Mouse (Mus musculus) cerebellum, postnatal 36 days (tissue): ENCODE measurements around the gene Mmp19.

Experiments
- DNase-seq, 2 experiments: peaks; one replicate each; pipeline ENCODE4 v3.0.0; 2021 to 2022; ENCODE audit warnings: mixed read lengths in 2 of 2

Gene Mmp19

GRCm38 (mm10) chr10:128790398-128791124 is at the start of gene Mmp19:
Gene Mmp19 (plus strand): TSS chr10:128790910.
- DNase-seq = no peak

DNA sequence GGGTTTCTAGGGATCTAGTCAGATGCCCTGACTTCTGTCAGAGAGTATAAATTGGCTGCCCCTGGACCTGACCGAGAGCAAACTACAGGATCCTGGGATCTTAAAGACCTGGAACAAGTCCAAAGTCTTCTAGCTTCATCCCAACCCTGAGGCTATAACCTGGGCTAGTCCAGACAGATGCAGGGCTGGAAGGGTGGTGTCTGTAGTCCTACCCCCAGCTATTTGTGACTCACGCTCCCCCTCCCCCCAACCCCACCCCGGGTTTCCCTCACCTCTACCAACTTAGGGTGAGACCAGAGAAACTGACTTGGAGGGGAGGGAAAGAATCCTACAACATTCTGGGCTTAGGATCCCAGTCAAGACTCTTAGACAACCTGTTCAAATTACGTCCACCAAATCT is 48.1 kb upstream of the Mmp19 start:
- no peak for DNase-seq

GRCm38 (mm10) chr10:128743235-128743634 is 47.5 kb upstream of the Mmp19 start:
- no peak for DNase-seq

DNA sequence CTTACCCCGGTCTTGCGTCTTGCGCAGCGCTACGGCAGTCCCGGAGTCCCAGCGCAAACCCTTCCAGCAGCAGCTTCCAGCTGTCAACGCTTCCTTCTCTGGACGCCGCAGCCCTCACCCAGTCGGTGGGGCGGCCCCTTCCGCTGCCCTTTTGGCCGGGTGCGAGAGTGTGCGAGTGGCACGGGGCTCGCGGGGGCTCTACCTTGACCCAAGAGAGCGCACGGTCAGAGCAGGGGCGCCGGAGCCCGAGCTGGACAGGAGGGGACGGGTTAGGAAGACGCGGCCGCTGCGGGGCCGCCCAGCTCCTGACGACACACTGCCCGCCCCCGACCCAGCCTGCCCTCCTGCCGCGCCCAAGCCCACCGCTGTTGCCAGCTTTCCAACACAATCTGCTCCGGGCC is 46.9 kb upstream of the Mmp19 start:
- DNase-seq = peak; percentile 37 to 39

GRCm38 (mm10) chr10:128744211-128744610 is 46.5 kb upstream of the Mmp19 start:
- DNase-seq = no peak

GRCm38 (mm10) chr10:128744680-128745601 is 45.8 kb upstream of the Mmp19 start, which contains the start of gene Dgka:
Gene Dgka (minus strand): TSS chr10:128744855.
- DNase-seq = no peak

GRCm38 (mm10) chr10:128745946-128746613 is 44.6 kb upstream of the Mmp19 start:
- no peak for DNase-seq

DNA sequence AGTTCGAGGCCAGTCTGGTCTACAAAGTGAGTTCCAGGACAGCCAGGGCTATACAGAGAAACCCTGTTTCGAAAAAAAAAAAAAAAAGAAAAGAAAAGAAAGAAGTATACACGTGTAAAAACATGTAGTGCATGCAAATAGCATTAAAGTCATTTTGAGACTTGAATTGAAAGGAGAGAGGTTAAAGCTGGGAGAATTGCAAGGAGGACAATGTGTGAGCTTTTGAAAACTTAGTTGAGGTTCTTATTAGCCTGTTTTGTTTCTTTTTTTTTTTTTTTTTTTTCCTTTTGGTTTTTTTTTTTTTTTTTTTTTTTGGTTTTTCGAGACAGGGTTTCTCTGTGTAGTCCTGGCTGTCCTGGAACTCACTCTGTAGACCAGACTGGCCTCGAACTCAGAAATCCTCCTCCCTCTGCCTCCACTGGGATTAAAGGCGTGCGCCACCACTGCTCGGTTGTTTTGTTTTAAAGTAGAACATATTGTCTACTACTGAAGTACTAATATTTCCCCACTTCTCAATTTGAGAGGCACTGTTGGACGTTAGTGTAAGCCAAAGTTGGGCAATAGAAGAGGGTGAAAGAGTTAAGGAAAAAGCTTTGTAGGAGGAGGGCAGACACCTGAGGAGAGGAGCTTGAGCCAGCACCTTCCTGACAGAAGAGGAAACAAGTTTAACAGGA is 43.6 kb upstream of the Mmp19 start:
- DNase-seq = no peak

DNA sequence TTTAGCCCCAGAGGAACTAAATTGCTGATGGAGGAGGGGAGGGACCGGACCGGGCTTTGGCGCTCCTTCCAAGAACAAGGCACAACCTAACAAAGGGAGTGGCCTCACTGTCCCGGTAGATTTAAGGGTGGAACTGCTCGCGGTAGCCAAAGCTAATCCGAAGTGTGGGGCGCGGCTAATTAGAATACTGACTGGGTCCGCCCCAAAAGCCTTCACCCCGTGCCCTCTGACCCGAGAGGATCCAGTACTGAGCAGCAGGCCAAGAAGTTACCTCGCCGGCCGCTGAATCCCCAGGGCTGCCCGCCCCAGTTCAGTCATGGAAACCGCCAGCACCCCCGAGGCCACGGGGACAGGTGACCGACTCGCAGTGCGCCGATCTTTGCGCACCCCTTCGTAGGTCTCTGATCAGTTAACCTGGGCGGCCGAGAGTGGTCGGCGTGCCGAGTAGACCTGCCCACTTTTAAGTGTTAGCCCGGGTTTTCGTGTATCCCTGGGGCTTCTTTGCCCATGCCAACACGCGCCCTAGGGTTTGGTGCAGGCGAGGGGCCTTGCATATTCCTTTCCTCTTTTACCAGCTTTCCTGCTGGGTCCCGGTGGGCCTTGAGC is 43.0 kb upstream of the Mmp19 start, which contains the start of gene Pym1:
TSS of gene Pym1 (plus strand) at position 244 of the 606 bp plus-strand sequence.
- DNase-seq = peak; percentile 51 to 56

DNA sequence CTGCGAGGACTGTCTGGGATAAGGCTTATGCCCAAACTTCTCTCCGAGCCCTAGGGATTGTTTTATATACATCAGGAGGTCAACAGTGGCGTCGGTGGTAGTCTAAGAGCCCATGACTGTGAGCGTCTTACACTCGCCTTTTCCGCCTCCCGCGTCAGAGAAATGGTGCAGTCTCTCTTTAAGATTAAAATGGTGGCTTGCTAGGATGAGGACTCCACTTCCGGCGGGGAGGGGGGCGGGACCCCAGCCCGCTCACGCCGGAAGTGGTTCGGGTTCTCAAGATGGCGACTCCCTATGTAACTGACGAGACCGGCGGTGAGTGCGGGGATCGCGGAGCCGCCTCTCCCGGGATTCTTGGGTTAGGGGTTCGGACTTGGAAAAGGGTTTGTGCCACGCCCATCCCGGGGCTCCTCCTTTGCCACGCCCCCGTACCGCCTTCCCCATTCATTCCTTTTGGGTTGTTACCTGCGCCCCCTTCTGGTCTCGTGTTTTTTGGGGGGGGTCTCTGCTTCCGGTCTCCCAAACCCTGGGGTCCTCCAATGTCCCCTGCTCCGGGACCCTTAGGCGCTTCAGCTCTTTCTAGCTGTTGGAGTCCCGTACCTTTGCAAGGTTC is 42.4 kb upstream of the Mmp19 start:
- peak; percentile 76 to 78 for DNase-seq

- no peak for DNase-seq
Measured at GRCm38 (mm10) chr10:128772895-128773294, 17.8 kb upstream of the Mmp19 start.

DNA sequence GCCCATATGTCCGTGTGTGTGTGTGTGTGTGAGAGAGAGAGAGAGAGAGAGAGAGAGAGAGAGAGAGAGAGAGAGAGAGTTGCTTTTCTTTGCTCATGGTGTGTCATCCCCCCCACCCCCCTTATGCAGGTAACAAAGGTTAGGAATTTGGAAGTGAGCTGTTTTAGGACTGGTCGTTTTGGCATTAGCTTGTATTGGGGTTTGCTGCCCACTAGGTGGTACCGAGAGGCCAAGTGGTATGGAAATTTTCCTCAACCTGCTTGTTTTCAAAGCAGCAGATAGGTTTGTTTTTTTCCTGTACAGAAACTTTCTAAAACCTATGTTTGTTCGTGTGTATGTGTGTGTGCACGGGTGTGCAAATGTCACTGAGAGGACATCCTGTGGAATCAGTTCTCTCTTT is 17.0 kb upstream of the Mmp19 start:
- no peak for DNase-seq

GRCm38 (mm10) chr10:128778441-128778840 is 12.3 kb upstream of the Mmp19 start:
- no peak for DNase-seq

GRCm38 (mm10) chr10:128779011-128779795 is 11.5 kb upstream of the Mmp19 start:
- DNase-seq = no peak

DNA sequence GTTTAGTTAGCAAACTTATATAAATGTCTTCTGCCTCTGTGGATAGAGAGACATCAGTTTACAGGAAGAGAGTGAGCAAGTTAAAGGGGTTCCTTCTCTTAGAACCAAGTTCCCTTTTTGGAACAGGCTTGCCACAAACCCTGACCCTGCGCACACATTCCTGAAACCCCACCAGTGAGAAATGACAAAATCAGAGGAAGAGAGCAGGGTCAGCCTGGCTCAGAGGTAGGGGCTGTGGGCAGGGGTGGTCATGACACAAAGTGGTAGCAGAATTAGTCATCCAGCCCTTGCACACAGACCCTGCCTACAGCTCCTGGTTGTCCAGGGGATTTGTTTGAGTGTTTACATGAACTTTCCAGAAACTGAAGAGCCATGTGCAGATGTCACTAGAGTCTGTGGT is 10.5 kb upstream of the Mmp19 start:
- no peak for DNase-seq

DNA sequence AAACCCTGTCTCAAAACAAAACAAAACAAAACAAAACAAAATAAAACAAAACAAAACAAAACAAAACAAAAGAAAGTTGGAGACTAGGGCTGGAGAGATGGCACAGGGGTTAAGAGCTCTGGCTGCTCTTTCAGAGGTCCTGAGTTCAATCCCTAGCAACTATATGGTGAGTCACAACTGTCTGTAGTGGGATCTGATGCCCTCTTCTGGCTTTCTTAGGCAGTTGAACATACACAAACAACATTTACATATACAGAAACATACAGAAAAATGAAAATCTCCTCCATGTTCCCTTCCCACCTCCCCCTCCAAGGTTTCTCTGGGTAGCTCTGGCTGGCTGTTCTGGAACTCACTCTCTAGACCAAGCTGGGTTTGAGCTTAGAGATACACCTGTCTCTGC is 1.3 kb downstream of the Mmp19 start:
- DNase-seq = no peak

GRCm38 (mm10) chr10:128793258-128793657 is 2.5 kb downstream of the Mmp19 start:
- DNase-seq = no peak

GRCm38 (mm10) chr10:128794391-128794790 is 3.7 kb downstream of the Mmp19 start:
- no peak for DNase-seq

DNA sequence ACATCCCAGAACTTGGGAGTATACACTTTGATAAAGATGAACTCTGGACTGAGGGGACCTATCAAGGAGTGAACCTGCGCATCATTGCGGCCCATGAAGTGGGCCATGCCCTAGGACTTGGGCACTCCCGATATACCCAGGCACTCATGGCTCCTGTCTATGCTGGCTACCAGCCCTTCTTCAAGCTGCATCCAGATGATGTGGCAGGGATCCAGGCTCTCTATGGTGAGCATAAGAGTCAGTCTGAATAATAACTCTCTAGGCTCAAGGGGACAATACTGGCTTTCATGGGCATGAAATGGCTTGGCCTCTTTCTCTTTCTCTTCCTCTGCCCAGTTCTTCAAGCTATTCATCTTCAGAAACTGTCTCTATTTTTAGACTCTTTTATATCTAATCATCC is 4.9 kb downstream of the Mmp19 start:
- DNase-seq = no peak

GRCm38 (mm10) chr10:128798676-128799075 is 8.0 kb downstream of the Mmp19 start:
- DNase-seq = no peak

- no peak for DNase-seq
Measured at GRCm38 (mm10) chr10:128801981-128802495, 11.3 kb downstream of the Mmp19 start.
